Mouse (Mus musculus) midbrain, embryonic 10.5 days (tissue): ENCODE measurements at regions not wholly inside any gene's neighbourhood (a gene's known extent, or its start where the extent isn't known, plus 50 kb on each side); places are given as distances from the start of the nearest gene placed in this dataset.
"Not testable (repeated sequence)": the region's sequence is repeated elsewhere in the genome, so short reads cannot be mapped to it uniquely, and the experiment has no call there.

Source experiments
- DNase-seq: peaks from one replicate; pipeline ENCODE4 v3.0.0-alpha.2; 2017; ENCODE audit warnings: low spot score
- H3K27ac ChIP-seq: fragments of 300-500 bp; sonication (generic); replicated peaks from 2 replicates; pipeline ENCODE4 v1.5.1; 2016; ENCODE audit warnings: mild to moderate bottlenecking
- H3K27me3 ChIP-seq: fragments of 300-500 bp; sonication (generic); 2 replicates; pipeline ENCODE4 v1.6.1; 2016; ENCODE audit warnings: low read depth, mild to moderate bottlenecking; ENCODE audit not compliant: poor library complexity, severe bottlenecking
- H3K36me3 ChIP-seq: fragments of 300-500 bp; sonication (generic); 2 replicates; pipeline ENCODE4 v1.6.1; 2016; ENCODE audit warnings: mild to moderate bottlenecking, moderate library complexity
- H3K4me1 ChIP-seq: fragments of 300-500 bp; sonication (generic); 2 replicates; pipeline ENCODE4 v1.6.1; 2016
- H3K4me3 ChIP-seq: fragments of 300-500 bp; sonication (generic); 2 replicates; pipeline ENCODE4 v1.5.1; 2016; ENCODE audit warnings: mild to moderate bottlenecking, moderate library complexity
- H3K9me3 ChIP-seq: fragments of 300-500 bp; sonication (generic); replicated peaks from 2 replicates; pipeline ENCODE4 v1.6.1; 2016; ENCODE audit warnings: mild to moderate bottlenecking
- WGBS: fragments of 180-500 bp; shearing (Covaris S2); methylation state at CpG from one replicate; pipeline ENCODE4 v1.1.7; 2016; 5-methylcytosine and 5-hydroxymethylcytosine counted together

DNA sequence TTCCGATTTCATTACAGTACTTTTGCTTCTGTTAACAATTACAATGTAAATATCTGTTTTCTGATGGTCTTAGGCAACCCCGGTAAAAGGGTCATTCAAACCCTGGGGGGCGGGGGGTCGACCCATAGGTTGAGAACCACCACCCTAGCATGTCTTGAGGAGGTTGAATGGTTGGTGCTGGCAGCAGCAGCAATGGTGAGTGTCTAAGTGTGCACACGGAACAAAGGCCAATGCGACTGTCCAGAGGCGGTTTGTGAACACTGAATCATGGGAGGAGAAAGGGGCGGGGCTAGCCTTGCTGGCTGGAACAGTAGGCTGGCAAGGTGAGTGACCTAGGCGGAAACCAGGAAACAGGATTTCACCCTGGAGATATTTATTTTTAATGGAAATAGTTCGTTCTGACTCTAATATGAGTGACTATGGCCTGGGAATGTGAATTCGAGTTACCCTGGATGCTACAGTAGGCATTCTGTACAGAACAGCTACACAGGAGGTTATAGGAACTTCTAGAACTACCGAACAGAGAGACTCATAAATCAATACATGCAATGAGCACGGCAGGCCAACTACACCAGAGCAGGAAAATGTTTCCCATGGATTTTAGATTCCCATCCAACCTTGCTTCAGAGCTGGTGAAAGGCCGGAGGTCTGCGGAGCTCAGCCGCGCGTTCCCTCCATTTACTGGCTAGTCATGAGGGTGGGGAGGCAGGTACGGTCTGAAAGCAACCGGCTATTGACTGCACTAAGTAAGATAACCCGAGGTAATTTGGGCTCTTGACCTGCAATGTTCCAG, 181.0 kb downstream of the Katnal1 start:
- WGBS, result 91% methylated on average over 21 of the region's 21 CpGs
- Histone ChIP-seq H3K27ac (no peak overlapping the region), H3K4me3 (no peak overlapping the region), H3K27me3 (no peaks in the 10 kb centered on the region), H3K4me1 (no peaks in the 10 kb centered on the region), H3K9me3 (no peaks in the 10 kb centered on the region), H3K36me3 (no peaks in the 10 kb centered on the region)
- DNase-seq, result no peak

DNA sequence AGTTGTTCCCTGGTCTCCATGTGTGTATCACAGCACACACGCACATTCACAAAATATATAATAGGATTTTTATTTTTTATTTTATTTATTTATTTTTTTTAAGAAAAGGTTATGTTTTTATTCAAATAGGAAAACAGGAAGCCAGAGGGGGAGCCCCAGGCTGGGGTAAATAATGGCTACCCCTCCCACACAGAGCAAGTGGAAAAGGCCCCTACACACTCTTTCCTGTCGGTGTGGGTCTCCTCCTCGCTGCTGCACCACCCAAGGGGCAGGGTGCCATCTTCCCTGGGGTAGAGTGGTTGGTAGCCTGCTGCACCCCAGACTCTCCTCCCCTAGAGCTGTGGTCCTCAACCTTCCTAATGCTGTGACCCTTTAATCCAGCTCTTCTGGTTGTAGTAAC, 181.6 kb downstream of the Katnal1 start:
- Histone ChIP-seq H3K4me3 (no peak overlapping the region), H3K27ac (no peak overlapping the region), H3K36me3 (no peaks in the 10 kb centered on the region), H3K9me3 (no peaks in the 10 kb centered on the region), H3K4me1 (no peaks in the 10 kb centered on the region), H3K27me3 (no peaks in the 10 kb centered on the region)
- WGBS, result 88% methylated on average over 3 of the region's 3 CpGs
- no peak for DNase-seq

DNA sequence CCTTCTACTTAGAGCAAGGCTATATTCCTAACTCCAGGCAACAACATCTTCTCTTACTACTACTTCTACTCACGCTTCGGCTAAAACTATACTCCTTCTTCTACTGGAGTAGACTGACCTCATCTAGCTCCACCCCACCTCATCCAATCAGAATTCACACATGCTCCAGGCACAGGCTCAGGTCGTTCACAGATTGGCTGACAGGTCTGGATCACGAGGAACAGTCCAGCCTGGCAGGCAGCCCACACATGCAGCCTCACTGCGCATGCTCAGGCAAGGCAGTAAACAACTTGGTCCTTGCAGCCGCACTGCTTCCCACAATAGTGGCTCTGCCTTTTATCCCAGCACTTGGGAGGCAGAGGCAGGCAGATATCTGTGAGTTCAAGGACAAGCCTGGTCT, 182.4 kb downstream of the Katnal1 start:
- H3K4me1 ChIP-seq, H3K27me3 ChIP-seq, H3K9me3 ChIP-seq, H3K27ac ChIP-seq, DNase-seq, H3K4me3 ChIP-seq, H3K36me3 ChIP-seq: not testable (repeated sequence)
- WGBS, result 79% methylated on average over 6 of the region's 6 CpGs

DNA sequence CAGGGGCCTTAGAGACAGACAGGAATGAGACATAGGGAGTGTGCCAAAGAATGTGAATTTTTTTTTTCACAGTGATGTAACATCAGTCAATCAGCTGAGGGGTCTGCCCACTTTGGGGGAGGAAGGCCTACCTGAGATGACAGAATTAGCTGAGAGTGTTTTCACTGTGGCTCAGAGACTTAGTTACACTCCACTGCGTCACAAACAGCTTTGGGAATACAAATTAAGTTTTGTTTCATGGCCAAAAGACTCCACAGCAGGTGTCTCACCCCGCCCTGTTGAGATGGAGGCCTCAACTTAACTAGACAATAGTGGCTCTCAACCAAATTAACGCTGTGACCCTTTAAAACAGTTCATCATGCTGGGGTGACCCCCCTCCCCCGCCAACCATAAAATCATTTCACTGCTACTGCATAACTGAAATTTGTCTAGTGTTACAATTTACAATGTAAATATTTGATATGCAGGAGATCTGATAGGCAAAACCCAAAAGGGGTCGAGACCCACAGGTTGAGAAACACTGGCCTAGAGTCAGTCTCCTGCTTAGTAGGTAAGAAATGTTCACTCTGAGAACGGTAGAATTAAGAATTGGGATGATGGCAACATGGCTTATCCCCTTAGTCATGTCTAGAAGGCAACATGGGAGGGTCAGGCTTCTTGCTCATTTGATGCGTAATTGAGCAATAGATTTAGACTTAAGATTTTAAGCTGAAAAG, 184.3 kb downstream of the Katnal1 start:
- no peak overlapping the region for H3K4me3 ChIP-seq

DNA sequence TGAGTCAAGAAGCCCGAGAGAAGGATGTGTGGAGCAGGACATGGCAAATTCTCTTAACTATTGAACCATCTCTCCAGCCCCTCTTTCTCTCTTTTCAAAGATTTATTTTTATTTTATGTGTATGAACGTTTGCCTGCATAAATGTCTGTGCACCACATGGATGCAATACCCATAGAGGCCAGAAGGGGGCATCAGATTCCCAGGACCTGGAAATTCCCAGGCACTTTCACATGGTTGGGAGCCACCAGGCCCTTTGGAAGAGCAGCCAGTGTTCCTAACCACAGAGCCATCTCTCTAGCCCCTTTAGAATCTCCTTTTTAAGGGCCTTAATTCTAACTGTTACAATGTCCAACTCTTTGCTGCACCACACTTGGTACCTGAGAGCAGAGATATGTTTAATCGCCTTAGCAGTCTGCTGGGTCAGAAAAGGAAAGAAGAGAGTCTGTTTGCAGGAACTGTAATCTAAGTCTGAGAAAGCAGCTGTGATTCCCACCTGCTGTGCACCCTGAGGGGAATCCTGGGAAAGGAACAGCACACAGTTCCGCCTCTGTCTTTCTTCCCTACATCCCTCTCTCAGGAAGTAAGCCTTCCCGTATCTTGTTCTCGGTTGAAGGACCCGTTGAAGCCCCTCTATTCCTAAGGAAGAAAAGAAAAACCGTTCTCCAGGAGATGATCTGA, 186.8 kb downstream of the Katnal1 start:
- no peaks in the 10 kb centered on the region for H3K36me3 ChIP-seq
- no peaks in the 10 kb centered on the region for H3K9me3 ChIP-seq
- H3K27ac ChIP-seq, result no peak overlapping the region
- H3K4me1 ChIP-seq, result peaks cover 26% of the 10 kb centered on the region
- WGBS, result 88% methylated on average over 8 of the region's 8 CpGs
- H3K27me3 ChIP-seq, result no peaks in the 10 kb centered on the region
- no peak overlapping the region for H3K4me3 ChIP-seq
- DNase-seq, result no peak

More for the DNA sequence above, 184.3 kb downstream of the Katnal1 start:
- H3K36me3 ChIP-seq, result no peaks in the 10 kb centered on the region
- peaks cover 17% of the 10 kb centered on the region for H3K4me1 ChIP-seq
- no peaks in the 10 kb centered on the region for H3K9me3 ChIP-seq
- WGBS, result 82% methylated on average over 7 of the region's 7 CpGs
- DNase-seq, result no peak
- no peaks in the 10 kb centered on the region for H3K27me3 ChIP-seq
- H3K27ac ChIP-seq, result no peak overlapping the region

DNA sequence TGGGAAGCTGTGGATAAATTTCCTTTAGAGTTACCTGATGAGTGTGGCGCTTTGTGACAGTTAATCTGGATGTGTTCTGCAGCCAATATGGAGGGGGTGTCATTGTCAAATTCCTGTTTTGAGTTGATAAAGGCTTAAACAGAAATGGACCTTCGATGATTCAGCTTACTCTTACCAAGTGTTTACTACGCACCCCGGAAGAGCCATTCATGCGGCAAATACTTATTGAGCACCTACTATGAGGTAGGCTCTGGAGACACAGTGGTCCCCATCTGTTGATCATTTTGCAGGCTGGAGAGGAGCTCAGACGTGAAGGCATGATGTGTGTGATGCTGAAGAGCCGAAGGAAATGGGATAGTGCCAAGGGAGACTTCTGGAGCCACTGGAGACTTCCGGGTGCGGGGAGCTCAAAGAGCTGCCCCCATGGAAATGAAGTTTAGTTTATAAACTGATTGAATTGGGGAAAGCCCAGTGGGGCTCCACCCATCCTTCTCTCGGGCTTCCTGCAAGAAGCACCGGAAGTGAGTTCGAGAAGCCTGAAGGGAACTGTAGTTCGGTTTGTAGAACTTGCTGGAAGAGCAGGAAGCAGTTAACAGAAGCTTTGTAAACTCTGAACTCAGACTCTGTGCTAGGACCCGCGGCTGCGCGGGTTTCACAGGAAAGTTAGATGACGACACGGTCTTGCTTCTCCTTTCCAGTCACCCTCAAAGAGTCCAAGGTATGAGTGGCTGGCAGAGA, 187.7 kb downstream of the Katnal1 start:
- no peak overlapping the region for H3K27ac ChIP-seq
- no peaks in the 10 kb centered on the region for H3K27me3 ChIP-seq
- no peak for DNase-seq
- H3K4me3 ChIP-seq, result no peak overlapping the region
- 90% methylated on average over 19 of the region's 19 CpGs for WGBS
- no peaks in the 10 kb centered on the region for H3K9me3 ChIP-seq
- H3K36me3 ChIP-seq, result no peaks in the 10 kb centered on the region
- H3K4me1 ChIP-seq, result peaks cover 26% of the 10 kb centered on the region

DNA sequence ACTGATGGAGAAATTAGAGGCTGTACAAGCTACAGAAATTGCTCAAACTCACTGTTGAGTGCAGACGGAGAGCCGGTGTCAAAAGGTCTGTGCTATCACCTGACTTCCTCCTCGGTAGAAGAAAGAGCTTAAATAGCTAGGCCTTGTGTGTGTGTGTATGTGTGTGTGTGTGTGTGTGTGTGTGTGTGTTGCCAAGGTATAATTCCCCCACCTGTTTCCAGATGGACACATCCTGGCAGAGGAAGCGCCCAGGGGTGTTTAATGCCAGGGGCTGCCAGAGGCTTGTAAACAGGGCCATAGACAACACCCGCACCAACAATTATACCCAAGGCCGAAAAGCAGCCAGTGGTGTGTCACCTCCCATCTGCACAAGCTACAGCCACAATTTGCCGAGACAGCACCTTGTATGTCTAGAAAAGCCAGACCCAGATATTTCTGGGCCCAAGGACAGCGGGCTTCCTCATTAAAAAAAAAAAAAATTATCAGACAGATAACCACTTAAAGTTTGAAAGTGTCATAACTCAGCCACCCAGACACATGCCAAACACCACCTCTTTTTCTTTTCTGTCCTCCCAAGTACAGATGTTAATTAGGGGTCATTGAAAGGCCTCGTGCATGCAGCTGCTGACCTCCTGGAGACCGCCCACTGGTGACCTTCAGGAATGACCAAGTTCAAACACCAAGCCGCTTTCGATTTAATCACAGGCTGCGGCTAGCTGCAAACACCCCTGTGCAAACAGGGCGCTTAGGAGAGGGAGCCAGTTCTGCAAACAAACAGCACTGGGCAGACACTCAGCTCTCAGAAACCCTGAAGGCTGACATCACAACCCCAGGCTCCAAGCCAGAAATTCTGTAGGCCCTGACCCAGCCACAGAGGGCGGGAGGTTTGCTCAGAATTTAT, 188.0 kb upstream of the Ubl3 start:
- Histone ChIP-seq H3K27me3 (no peaks in the 10 kb centered on the region), H3K9me3 (no peaks in the 10 kb centered on the region), H3K27ac (no peak overlapping the region), H3K4me3 (no peak overlapping the region), H3K4me1 (peaks cover 26% of the 10 kb centered on the region), H3K36me3 (no peaks in the 10 kb centered on the region)
- 75% methylated on average over 15 of the region's 15 CpGs for WGBS
- DNase-seq, result peak; percentile 37

DNA sequence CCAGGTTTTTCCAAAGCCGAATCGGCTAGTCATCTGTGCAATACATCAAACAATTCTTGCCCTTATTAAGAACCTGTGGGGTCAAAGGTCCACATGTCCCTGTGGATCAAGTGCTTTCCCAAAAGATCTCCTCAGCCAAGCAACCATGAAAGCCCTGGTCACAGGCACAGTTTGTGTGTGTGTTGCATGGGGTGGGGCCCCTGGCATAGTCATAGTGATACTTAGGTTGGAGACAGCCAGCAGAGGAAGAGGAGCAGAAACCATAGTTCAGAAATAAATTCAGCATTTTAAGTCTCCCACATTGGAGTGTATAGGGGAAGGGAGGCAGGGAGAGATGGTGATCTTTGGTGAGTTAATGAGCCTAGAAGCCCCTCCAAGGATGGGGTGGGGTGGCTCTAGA, 187.1 kb upstream of the Ubl3 start:
- no peaks in the 10 kb centered on the region for H3K9me3 ChIP-seq
- no peak overlapping the region for H3K27ac ChIP-seq
- peaks cover 26% of the 10 kb centered on the region for H3K4me1 ChIP-seq
- H3K27me3 ChIP-seq, result no peaks in the 10 kb centered on the region
- H3K36me3 ChIP-seq, result no peaks in the 10 kb centered on the region
- WGBS, result 91% methylated on average over 2 of the region's 2 CpGs
- DNase-seq, result no peak
- no peak overlapping the region for H3K4me3 ChIP-seq

DNA sequence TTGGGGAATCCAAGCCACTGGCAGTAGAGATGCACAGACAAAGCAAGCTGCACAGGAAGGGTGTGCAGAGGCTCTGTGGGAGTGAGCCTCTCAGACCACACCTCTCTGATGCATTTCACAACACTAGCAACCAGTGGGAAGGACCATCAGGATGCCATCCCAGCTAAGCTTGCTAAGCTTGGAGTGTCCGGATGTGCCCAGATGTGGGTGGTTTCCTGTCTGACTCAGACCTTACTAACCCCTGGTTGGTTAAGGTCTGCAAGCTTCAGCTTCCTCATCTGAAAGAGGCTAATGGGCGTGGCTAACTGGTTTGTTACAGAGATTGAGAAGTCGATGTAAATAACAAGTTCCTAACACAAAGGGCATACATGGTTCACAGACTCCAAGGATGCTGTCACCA, 186.6 kb upstream of the Ubl3 start:
- Histone ChIP-seq H3K27ac (no peak overlapping the region), H3K4me3 (no peak overlapping the region), H3K36me3 (no peaks in the 10 kb centered on the region), H3K9me3 (no peaks in the 10 kb centered on the region), H3K4me1 (peaks cover 26% of the 10 kb centered on the region), H3K27me3 (no peaks in the 10 kb centered on the region)
- no peak for DNase-seq
- WGBS, result 74% methylated on average over 3 of the region's 3 CpGs

DNA sequence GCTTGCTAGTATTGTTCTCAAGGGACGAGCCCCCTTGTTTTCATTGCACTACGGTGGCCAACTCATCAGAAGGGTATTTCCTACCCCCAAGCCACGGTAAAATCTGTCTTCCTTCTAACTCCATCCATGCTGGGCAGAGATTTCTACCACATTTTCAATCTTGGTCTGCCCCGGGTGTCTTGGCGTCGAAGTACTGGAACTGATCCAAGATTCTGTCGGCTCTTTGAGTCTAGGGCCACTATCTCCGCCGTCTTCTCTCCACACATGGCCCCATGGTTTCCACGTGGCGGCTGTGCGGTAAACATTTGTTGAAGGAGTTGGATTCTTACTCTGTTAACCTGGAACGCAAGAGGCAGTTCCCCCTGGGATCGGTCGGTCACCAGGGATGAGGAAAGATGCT, 177.0 kb upstream of the Ubl3 start:
- Histone ChIP-seq H3K9me3 (no peaks in the 10 kb centered on the region), H3K27ac (no peak overlapping the region), H3K36me3 (no peaks in the 10 kb centered on the region), H3K27me3 (no peaks in the 10 kb centered on the region), H3K4me1 (peaks cover 9% of the 10 kb centered on the region), H3K4me3 (no peak overlapping the region)
- 93% methylated on average over 15 of the region's 15 CpGs for WGBS
- no peak for DNase-seq

DNA sequence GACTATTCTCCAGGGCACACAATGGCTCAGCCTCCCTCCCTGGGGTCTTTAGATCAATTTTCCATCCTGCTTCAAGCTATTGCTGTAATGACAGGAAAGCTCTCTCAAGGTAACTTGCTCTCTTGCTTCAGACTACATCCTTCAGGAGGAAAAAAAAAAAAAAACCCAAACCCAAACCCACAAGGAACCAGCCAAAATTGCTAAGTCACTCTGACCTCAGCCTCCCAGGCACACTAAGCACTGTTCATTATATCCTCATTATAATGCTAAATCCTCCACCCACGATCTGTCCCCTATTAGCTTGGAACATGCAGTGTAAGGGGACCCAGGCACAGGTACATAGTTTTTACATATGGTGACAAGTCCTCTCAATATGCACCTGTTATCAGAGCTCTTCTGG, 175.9 kb upstream of the Ubl3 start:
- H3K27me3 ChIP-seq, result no peaks in the 10 kb centered on the region
- H3K27ac ChIP-seq, result no peak overlapping the region
- H3K4me1 ChIP-seq, result peaks cover 5% of the 10 kb centered on the region
- WGBS, result 71% methylated on average over 1 of the region's 1 CpGs
- H3K36me3 ChIP-seq, result no peaks in the 10 kb centered on the region
- H3K4me3 ChIP-seq, result no peak overlapping the region
- no peak for DNase-seq
- H3K9me3 ChIP-seq, result no peaks in the 10 kb centered on the region

DNA sequence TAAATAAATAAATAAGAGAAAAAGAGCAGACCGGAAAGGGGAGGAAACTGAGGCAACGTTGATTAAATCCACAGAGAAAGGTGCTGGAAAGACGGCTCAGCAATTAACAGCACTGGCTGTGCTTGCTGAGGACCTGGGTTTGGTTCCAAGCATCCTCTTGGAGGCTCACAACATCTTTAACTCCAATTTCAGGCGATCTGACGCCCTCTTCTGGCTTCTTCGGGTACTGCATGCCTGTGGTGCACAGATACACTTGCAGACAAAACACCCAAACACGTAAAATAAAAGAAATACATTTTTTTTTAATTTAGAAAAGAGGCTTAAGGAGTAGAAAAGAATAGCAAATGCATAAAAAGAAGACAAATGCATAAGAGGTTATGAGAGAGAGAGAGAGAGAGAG, 173.9 kb upstream of the Ubl3 start:
- no peak overlapping the region for H3K27ac ChIP-seq
- H3K27me3 ChIP-seq, result no peaks in the 10 kb centered on the region
- 75% methylated on average over 7 of the region's 7 CpGs for WGBS
- no peak for DNase-seq
- H3K36me3 ChIP-seq, result no peaks in the 10 kb centered on the region
- no peaks in the 10 kb centered on the region for H3K9me3 ChIP-seq
- H3K4me1 ChIP-seq, result no peaks in the 10 kb centered on the region
- no peak overlapping the region for H3K4me3 ChIP-seq
